Mouse (Mus musculus) forebrain, embryonic 14.5 days (tissue): ENCODE data around the gene Exo5. TPM values are rescaled to one million over a fixed set of nuclear protein-coding genes. Genes with fewer than 3 reads are reported as not detected.

ENCODE experiments used
- ATAC-seq: fragments of 200-750 bp; cut with Nextera tagmentation; 2 replicates; pipeline ENCODE4 v1.8.0; 2017; ENCODE audit warnings: mild to moderate bottlenecking, moderate library complexity
- DNase-seq: peaks from one replicate; pipeline ENCODE4 v3.0.0-alpha.2; 2015; ENCODE audit warnings: low spot score
- H3K27ac ChIP-seq: fragments of 300-500 bp; sonication (generic); 2 replicates; pipeline ENCODE4 v1.5.1; 2014; ENCODE audit warnings: low read depth, mild to moderate bottlenecking, control low read depth, low read length, moderate library complexity
- H3K27me3 ChIP-seq: fragments of 300-500 bp; sonication (generic); replicated peaks from 2 replicates; pipeline ENCODE4 v1.6.1; 2014; ENCODE audit warnings: low read length, control low read depth, mixed read lengths; ENCODE audit not compliant: control insufficient read depth, insufficient read depth
- H3K36me3 ChIP-seq: fragments of 300-500 bp; sonication (generic); 2 replicates; pipeline ENCODE4 v1.6.1; 2014; ENCODE audit warnings: low read length, control low read depth; ENCODE audit not compliant: control insufficient read depth, insufficient read depth
- H3K4me1 ChIP-seq: fragments of 300-500 bp; sonication (generic); 2 replicates; pipeline ENCODE4 v1.6.1; 2014; ENCODE audit warnings: antibody characterized with exemption, low read length, control low read depth; ENCODE audit not compliant: control insufficient read depth, insufficient read depth
- H3K4me2 ChIP-seq: fragments of 300-500 bp; sonication (generic); 2 replicates; pipeline ENCODE4 v1.6.1; 2014; ENCODE audit warnings: mild to moderate bottlenecking, control low read depth, low read length
- H3K4me3 ChIP-seq: fragments of 300-500 bp; sonication (generic); 2 replicates; pipeline ENCODE4 v1.5.1; 2014; ENCODE audit warnings: low read depth, low read length, control low read depth
- H3K9ac ChIP-seq: fragments of 300-500 bp; sonication (generic); 2 replicates; pipeline ENCODE4 v1.6.1; 2014; ENCODE audit warnings: mild to moderate bottlenecking, low read length, control low read depth, moderate library complexity
- H3K9me3 ChIP-seq: fragments of 300-500 bp; sonication (generic); replicated peaks from 2 replicates; pipeline ENCODE4 v1.6.1; 2016; ENCODE audit warnings: low read length, control low read depth, mixed read lengths; ENCODE audit not compliant: control insufficient read depth
- WGBS: fragments of 180-500 bp; shearing (Covaris S2); extraction: QIAGEN DNeasy Blood & Tissue Kit; methylation state at CpG from one replicate; pipeline ENCODE4 v1.1.7; 2014; 5-methylcytosine and 5-hydroxymethylcytosine counted together
- polyA plus RNA-seq: library from polyadenylated mRNA; unstranded; fragments of >200 nt; fragmentation: Nextera tagmentation; extraction: Ambion mirVana; gene quantifications from 2 replicates; pipeline ENCODE4 v1.2.1, GENCODE M21; 2014

The Exo5 gene
- polyA plus RNA-seq, 1 experiment from 2014 or later, result 41.4 TPM

GRCm38 (mm10) chr4:120894584-120894983, 30.2 kb downstream of the Exo5 start:
- ATAC-seq (no peak), DNase-seq (no peak)
- no peaks in the 10 kb centered on the region for H3K4me1 ChIP-seq
- no peak overlapping the region for H3K27ac ChIP-seq
- H3K9ac ChIP-seq, result no peak overlapping the region
- no peaks in the 10 kb centered on the region for H3K9me3 ChIP-seq
- H3K4me2 ChIP-seq, result no peak overlapping the region
- no peak overlapping the region for H3K4me3 ChIP-seq
- WGBS, result 81% methylated on average over 11 of the region's 11 CpGs
- H3K36me3 ChIP-seq, result no peaks in the 10 kb centered on the region
- H3K27me3 ChIP-seq, result no peaks in the 10 kb centered on the region

- Histone ChIP-seq H3K4me1 (no peaks in the 10 kb centered on the region), H3K36me3 (no peaks in the 10 kb centered on the region), H3K9ac (no peak overlapping the region), H3K4me3 (no peak overlapping the region), H3K4me2 (no peak overlapping the region), H3K27ac (no peak overlapping the region), H3K27me3 (no peaks in the 10 kb centered on the region), H3K9me3 (no peaks in the 10 kb centered on the region)
- DNase-seq (no peak), ATAC-seq (no peak)
- 81% methylated on average over 11 of the region's 11 CpGs for WGBS
Measured at GRCm38 (mm10) chr4:120893656-120894401, 31.0 kb downstream of the Exo5 start.

GRCm38 (mm10) chr4:120892516-120892915, 32.3 kb downstream of the Exo5 start:
- Histone ChIP-seq H3K9me3 (no peaks in the 10 kb centered on the region), H3K4me2 (no peak overlapping the region), H3K27ac (no peak overlapping the region), H3K9ac (no peak overlapping the region), H3K27me3 (no peaks in the 10 kb centered on the region), H3K36me3 (no peaks in the 10 kb centered on the region), H3K4me1 (no peaks in the 10 kb centered on the region), H3K4me3 (no peak overlapping the region)
- 70% methylated on average over 1 of the region's 1 CpGs for whole genome bisulfite sequencing
- DNase-seq (no peak), ATAC-seq (no peak)

- no peaks in the 10 kb centered on the region for H3K4me1 ChIP-seq
- DNase-seq, result no peak
- H3K9me3 ChIP-seq, result no peaks in the 10 kb centered on the region
- no peak overlapping the region for H3K4me2 ChIP-seq
- no peaks in the 10 kb centered on the region for H3K27me3 ChIP-seq
- no peak for ATAC-seq
- H3K27ac ChIP-seq, result no peak overlapping the region
- H3K4me3 ChIP-seq, result no peak overlapping the region
- H3K9ac ChIP-seq, result no peak overlapping the region
- H3K36me3 ChIP-seq, result no peaks in the 10 kb centered on the region
Measured at GRCm38 (mm10) chr4:120891960-120892359, 32.9 kb downstream of the Exo5 start.

- H3K4me2 ChIP-seq, result no peak overlapping the region
- no peaks in the 10 kb centered on the region for H3K27me3 ChIP-seq
- H3K27ac ChIP-seq, result no peak overlapping the region
- peaks cover under 1% of the 10 kb centered on the region; the same call in 1 of the 2 replicates for H3K4me1 ChIP-seq
- DNase-seq, result no peak
- H3K9me3 ChIP-seq, result no peaks in the 10 kb centered on the region
- WGBS, result 62% methylated on average over 11 of the region's 11 CpGs
- no peak overlapping the region for H3K9ac ChIP-seq
- no peak overlapping the region for H3K4me3 ChIP-seq
- H3K36me3 ChIP-seq, result no peaks in the 10 kb centered on the region
- ATAC-seq, result no peak
Measured at GRCm38 (mm10) chr4:120890754-120891440, 33.9 kb downstream of the Exo5 start.

- Histone ChIP-seq H3K27ac (no peak overlapping the region), H3K4me3 (no peak overlapping the region), H3K27me3 (no peaks in the 10 kb centered on the region), H3K36me3 (no peaks in the 10 kb centered on the region), H3K9me3 (no peaks in the 10 kb centered on the region), H3K4me1 (peaks cover 9% of the 10 kb centered on the region), H3K9ac (no peak overlapping the region), H3K4me2 (no peak overlapping the region)
- no peak for DNase-seq
- no peak for ATAC-seq
- WGBS, result 71% methylated on average over 8 of the region's 8 CpGs
Measured at GRCm38 (mm10) chr4:120888884-120889283, 35.9 kb downstream of the Exo5 start.

- DNase-seq (peak; percentile 72), ATAC-seq (peak; percentile 21; the same call in 1 of the 2 replicates)
- Histone ChIP-seq H3K27me3 (no peaks in the 10 kb centered on the region), H3K9ac (no peak overlapping the region), H3K4me1 (peaks cover 15% of the 10 kb centered on the region), H3K4me2 (no peak overlapping the region), H3K27ac (no peak overlapping the region), H3K4me3 (no peak overlapping the region), H3K9me3 (no peaks in the 10 kb centered on the region), H3K36me3 (no peaks in the 10 kb centered on the region)
- 32% methylated on average over 8 of the region's 8 CpGs for WGBS
Measured at GRCm38 (mm10) chr4:120887381-120888112, 37.3 kb downstream of the Exo5 start.

- DNase-seq (no peak), ATAC-seq (no peak)
- Histone ChIP-seq H3K9ac (no peak overlapping the region), H3K36me3 (no peaks in the 10 kb centered on the region), H3K4me3 (no peak overlapping the region), H3K4me2 (no peak overlapping the region), H3K4me1 (peaks cover 22% of the 10 kb centered on the region), H3K9me3 (no peaks in the 10 kb centered on the region), H3K27ac (no peak overlapping the region), H3K27me3 (no peaks in the 10 kb centered on the region)
- 86% methylated on average over 5 of the region's 5 CpGs for WGBS
Measured at GRCm38 (mm10) chr4:120886811-120887210, 38.0 kb downstream of the Exo5 start.
